Mouse (Mus musculus) limb, embryonic 12.5 days (tissue): ENCODE measurements at regions not wholly inside any gene's neighbourhood (a gene's known extent, or its start where the extent isn't known, plus 50 kb on each side); places are given as distances from the start of the nearest gene placed in this dataset.

ENCODE experiments used
- ATAC-seq: fragments of 200-750 bp; cut with Nextera tagmentation; 2 replicates; pipeline ENCODE4 v1.8.0; 2017; ENCODE audit warnings: low read depth, moderate TSS enrichment; ENCODE audit not compliant: insufficient number of reproducible peaks, insufficient read depth, low FRiP score, low TSS enrichment
- H3K27ac ChIP-seq: fragments of 300-500 bp; sonication (generic); 2 replicates; pipeline ENCODE4 v1.5.1; 2016; ENCODE audit warnings: mild to moderate bottlenecking, moderate library complexity
- H3K27me3 ChIP-seq: fragments of 300-500 bp; sonication (generic); 2 replicates; pipeline ENCODE4 v1.6.1; 2016; ENCODE audit warnings: mild to moderate bottlenecking, moderate library complexity
- H3K36me3 ChIP-seq: fragments of 300-500 bp; sonication (generic); 2 replicates; pipeline ENCODE4 v1.6.1; 2016; ENCODE audit warnings: mild to moderate bottlenecking, moderate library complexity
- H3K4me1 ChIP-seq: fragments of 300-500 bp; sonication (generic); replicated peaks from 2 replicates; pipeline ENCODE4 v1.6.1; 2016
- H3K4me2 ChIP-seq: fragments of 300-500 bp; sonication (generic); 2 replicates; pipeline ENCODE4 v1.6.1; 2016; ENCODE audit warnings: mild to moderate bottlenecking, moderate library complexity
- H3K4me3 ChIP-seq: fragments of 300-500 bp; sonication (generic); replicated peaks from 2 replicates; pipeline ENCODE4 v1.5.1; 2016; ENCODE audit warnings: mild to moderate bottlenecking
- H3K9ac ChIP-seq: fragments of 300-500 bp; sonication (generic); replicated peaks from 2 replicates; pipeline ENCODE4 v1.6.1; 2016; ENCODE audit warnings: mild to moderate bottlenecking, moderate library complexity
- H3K9me3 ChIP-seq: fragments of 300-500 bp; sonication (generic); 2 replicates; pipeline ENCODE4 v1.6.1; 2016; ENCODE audit warnings: mild to moderate bottlenecking, moderate library complexity
- WGBS: fragments of 180-500 bp; shearing (Covaris S2); methylation state at CpG from one replicate; pipeline ENCODE4 v1.1.7; 2016; 5-methylcytosine and 5-hydroxymethylcytosine counted together

- WGBS: 55% methylated on average over 4 of the region's 4 CpGs
- Histone ChIP-seq H3K4me3 (no peak overlapping the region), H3K36me3 (no peaks in the 10 kb centered on the region), H3K9ac (no peak overlapping the region), H3K4me1 (peaks cover 4% of the 10 kb centered on the region), H3K9me3 (no peaks in the 10 kb centered on the region), H3K27me3 (no peaks in the 10 kb centered on the region), H3K27ac (no peak overlapping the region), H3K4me2 (no peak overlapping the region)
- no peak for ATAC-seq
Observed at GRCm38 (mm10) chr8:79518966-79519365, 119.6 kb upstream of the Smad1 start.

GRCm38 (mm10) chr8:79515282-79515783, 116.0 kb upstream of the Smad1 start:
- no peak overlapping the region for H3K9ac ChIP-seq
- H3K36me3 ChIP-seq: no peaks in the 10 kb centered on the region
- no peak overlapping the region for H3K4me2 ChIP-seq
- WGBS: 80% methylated on average over 6 of the region's 6 CpGs
- H3K9me3 ChIP-seq: peaks cover 5% of the 10 kb centered on the region
- no peak overlapping the region for H3K27ac ChIP-seq
- no peaks in the 10 kb centered on the region for H3K27me3 ChIP-seq
- no peaks in the 10 kb centered on the region for H3K4me1 ChIP-seq
- ATAC-seq: no peak
- no peak overlapping the region for H3K4me3 ChIP-seq

- Histone ChIP-seq H3K27ac (no peak overlapping the region), H3K4me2 (no peak overlapping the region), H3K4me1 (no peaks in the 10 kb centered on the region), H3K9me3 (peaks cover 5% of the 10 kb centered on the region), H3K27me3 (no peaks in the 10 kb centered on the region), H3K36me3 (no peaks in the 10 kb centered on the region), H3K4me3 (no peak overlapping the region), H3K9ac (no peak overlapping the region)
- ATAC-seq: no peak
- WGBS: 56% methylated on average over 4 of the region's 4 CpGs
Observed at GRCm38 (mm10) chr8:79514655-79515278, 115.4 kb upstream of the Smad1 start.

GRCm38 (mm10) chr8:79508597-79508996, 109.3 kb upstream of the Smad1 start:
- Histone ChIP-seq H3K4me3 (no peak overlapping the region), H3K27ac (no peak overlapping the region)
- 89% methylated on average over 3 of the region's 3 CpGs for WGBS

GRCm38 (mm10) chr8:79505381-79505780, 106.1 kb upstream of the Smad1 start:
- no peak overlapping the region for H3K9ac ChIP-seq
- no peak overlapping the region for H3K4me3 ChIP-seq
- H3K27me3 ChIP-seq: no peaks in the 10 kb centered on the region
- no peak overlapping the region for H3K4me2 ChIP-seq
- no peaks in the 10 kb centered on the region for H3K4me1 ChIP-seq
- no peaks in the 10 kb centered on the region for H3K9me3 ChIP-seq
- H3K36me3 ChIP-seq: no peaks in the 10 kb centered on the region
- 73% methylated on average over 5 of the region's 5 CpGs for WGBS
- no peak overlapping the region for H3K27ac ChIP-seq
- ATAC-seq: no peak

More at GRCm38 (mm10) chr8:79508597-79508996, 109.3 kb upstream of the Smad1 start:
- H3K9ac ChIP-seq: no peak overlapping the region
- no peak overlapping the region for H3K4me2 ChIP-seq
- peaks cover 5% of the 10 kb centered on the region for H3K9me3 ChIP-seq
- no peaks in the 10 kb centered on the region for H3K27me3 ChIP-seq
- no peak for ATAC-seq
- no peaks in the 10 kb centered on the region for H3K36me3 ChIP-seq
- H3K4me1 ChIP-seq: no peaks in the 10 kb centered on the region

GRCm38 (mm10) chr8:79503906-79504305, 104.6 kb upstream of the Smad1 start:
- no peaks in the 10 kb centered on the region for H3K4me1 ChIP-seq
- H3K9me3 ChIP-seq: no peaks in the 10 kb centered on the region

GRCm38 (mm10) chr8:79502062-79502461, 102.7 kb upstream of the Smad1 start:
- H3K4me1 ChIP-seq: 0 out of 2 replicates have a peak, but pooled peaks cover 4% of the 10 kb centered on the region
- no peak for ATAC-seq
- H3K9ac ChIP-seq: no peak overlapping the region
- H3K27me3 ChIP-seq: no peaks in the 10 kb centered on the region
- no peaks in the 10 kb centered on the region for H3K9me3 ChIP-seq
- H3K4me3 ChIP-seq: no peak overlapping the region
- H3K27ac ChIP-seq: no peak overlapping the region
- no peaks in the 10 kb centered on the region for H3K36me3 ChIP-seq
- H3K4me2 ChIP-seq: no peak overlapping the region
- WGBS: 77% methylated on average over 4 of the region's 4 CpGs

More at GRCm38 (mm10) chr8:79503906-79504305, 104.6 kb upstream of the Smad1 start:
- H3K27me3 ChIP-seq: no peaks in the 10 kb centered on the region
- no peak overlapping the region for H3K9ac ChIP-seq
- WGBS: 90% methylated on average over 2 of the region's 2 CpGs
- no peak overlapping the region for H3K4me2 ChIP-seq
- H3K27ac ChIP-seq: no peak overlapping the region
- no peak overlapping the region for H3K4me3 ChIP-seq
- H3K36me3 ChIP-seq: no peaks in the 10 kb centered on the region
- no peak for ATAC-seq

GRCm38 (mm10) chr8:79501238-79501637, 101.9 kb upstream of the Smad1 start:
- Histone ChIP-seq H3K4me2 (no peak overlapping the region), H3K27me3 (no peaks in the 10 kb centered on the region), H3K4me3 (no peak overlapping the region), H3K27ac (no peak overlapping the region), H3K9ac (no peak overlapping the region), H3K9me3 (no peaks in the 10 kb centered on the region), H3K36me3 (no peaks in the 10 kb centered on the region), H3K4me1 (0 out of 2 replicates have a peak, but pooled peaks cover 4% of the 10 kb centered on the region)
- ATAC-seq: no peak
- WGBS: 84% methylated on average over 11 of the region's 11 CpGs

- Histone ChIP-seq H3K36me3 (no peaks in the 10 kb centered on the region), H3K4me2 (no peak overlapping the region), H3K9me3 (no peaks in the 10 kb centered on the region), H3K9ac (no peak overlapping the region), H3K27me3 (no peaks in the 10 kb centered on the region), H3K4me3 (no peak overlapping the region), H3K27ac (no peak overlapping the region), H3K4me1 (0 out of 2 replicates have a peak, but pooled peaks cover 4% of the 10 kb centered on the region)
- ATAC-seq: no peak
- WGBS: 92% methylated on average over 2 of the region's 2 CpGs
Observed at GRCm38 (mm10) chr8:79499258-79499657, 99.9 kb upstream of the Smad1 start.

GRCm38 (mm10) chr8:79498611-79499010, 99.3 kb upstream of the Smad1 start:
- Histone ChIP-seq H3K4me3 (no peak overlapping the region), H3K27ac (no peak overlapping the region), H3K4me1 (0 out of 2 replicates have a peak, but pooled peaks cover 4% of the 10 kb centered on the region), H3K27me3 (no peaks in the 10 kb centered on the region), H3K9me3 (no peaks in the 10 kb centered on the region), H3K9ac (no peak overlapping the region), H3K36me3 (no peaks in the 10 kb centered on the region), H3K4me2 (no peak overlapping the region)
- no peak for ATAC-seq
- WGBS: 73% methylated on average over 2 of the region's 2 CpGs

- Histone ChIP-seq H3K27me3 (no peaks in the 10 kb centered on the region), H3K27ac (no peak overlapping the region), H3K4me1 (no peaks in the 10 kb centered on the region; the same call in 1 of the 2 replicates), H3K9me3 (no peaks in the 10 kb centered on the region), H3K36me3 (no peaks in the 10 kb centered on the region), H3K4me3 (no peak overlapping the region), H3K4me2 (no peak overlapping the region), H3K9ac (no peak overlapping the region)
- 57% methylated on average over 10 of the region's 10 CpGs for WGBS
- ATAC-seq: no peak
Observed at GRCm38 (mm10) chr8:79491156-79491698, 91.9 kb upstream of the Smad1 start.
